Mouse (Mus musculus) small intestine, adult 2 months (tissue): ENCODE results near the gene Heyl.

ENCODE experiments used
- CTCF ChIP-seq: fragments of 200-500 bp; IDR thresholded peaks from 2 replicates; pipeline ENCODE4 v1.5.1; 2012; ENCODE audit warnings: low read depth, mild to moderate bottlenecking, control low read depth, inconsistent platforms, low read length, moderate library complexity, mixed read lengths; ENCODE audit not compliant: insufficient replicate concordance, insufficient read length; ENCODE audit errors: extremely low read depth
- POLR2A ChIP-seq: fragments of 200-500 bp; IDR thresholded peaks from 2 replicates; pipeline ENCODE4 v1.6.1; 2012; ENCODE audit warnings: low read depth, mild to moderate bottlenecking, control low read depth, inconsistent platforms, low read length, moderate library complexity

GRCm38 (mm10) chr4:123260071-123260746, 26.9 kb downstream of the Heyl start:
- TF ChIP-seq CTCF (no peak), POLR2A (no peak)
